Mouse (Mus musculus) urinary bladder, postnatal 25 days (tissue): ENCODE measurements around the gene Clrn2.

ENCODE experiments used
- DNase-seq: peaks from one replicate; pipeline ENCODE4 v3.0.0; 2022; ENCODE audit warnings: low spot score

Gene Clrn2

DNA sequence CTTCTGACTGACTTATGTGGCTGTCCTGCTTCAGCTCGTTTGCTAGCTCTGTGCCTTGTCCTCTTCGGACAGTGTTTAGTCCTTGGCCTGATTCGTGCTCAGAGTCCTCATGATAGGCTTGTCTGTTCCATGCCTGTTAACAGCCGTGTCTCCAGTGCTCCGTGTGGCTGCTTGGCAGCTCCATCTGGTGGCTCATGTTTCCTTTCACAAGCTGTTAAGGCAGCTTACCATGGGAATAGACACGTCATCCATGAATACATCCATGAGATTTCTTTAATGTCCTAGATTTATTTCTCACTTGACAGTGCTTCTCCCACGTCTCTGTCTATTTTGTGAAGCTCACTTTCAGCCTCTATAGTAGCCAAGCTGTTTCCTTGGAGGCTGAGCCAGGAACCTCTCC lies 56.5 kb downstream of the Clrn2 start:
- no peak for DNase-seq

DNA sequence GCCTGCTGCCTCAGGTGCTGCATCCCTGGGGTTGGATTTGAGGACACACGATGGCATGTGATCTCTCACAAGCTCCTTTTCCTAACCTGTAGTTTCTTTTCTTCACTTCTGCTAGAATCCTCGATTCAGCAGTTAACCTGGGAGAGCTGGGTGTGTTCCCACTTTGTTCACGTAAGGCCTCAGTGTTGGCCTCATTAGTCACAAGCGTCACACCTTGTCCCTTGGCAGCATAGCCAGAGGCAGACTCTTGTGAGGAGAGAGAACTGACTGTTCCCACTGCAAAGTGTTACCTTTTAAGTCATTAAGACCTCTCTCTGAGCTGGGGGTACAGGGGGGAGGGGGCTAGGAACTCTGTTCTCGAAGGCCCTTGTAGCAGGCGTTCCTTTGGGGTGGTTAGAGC lies 59.4 kb downstream of the Clrn2 start:
- DNase-seq, result no peak

DNA sequence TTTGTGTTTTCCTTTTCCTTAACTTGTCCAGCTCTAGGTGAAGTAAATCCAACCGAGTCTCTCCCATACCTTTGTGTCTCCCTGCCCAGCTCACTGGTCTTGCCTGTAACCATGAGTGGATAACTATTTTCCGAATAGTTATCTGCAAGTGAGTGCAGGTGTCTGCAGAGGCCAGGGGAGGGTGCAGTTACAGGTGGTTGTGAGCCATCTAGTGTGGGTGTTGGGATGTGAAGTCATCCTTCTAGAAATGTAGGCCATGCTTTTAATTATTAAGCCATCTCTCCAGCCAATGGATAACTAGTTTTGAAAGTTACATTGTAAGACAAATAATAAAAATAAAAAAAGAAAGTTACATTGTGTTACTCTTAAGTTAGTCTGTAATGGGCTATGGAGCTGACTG lies 60.0 kb downstream of the Clrn2 start:
- DNase-seq, result no peak
